Mouse (Mus musculus) intestine, embryonic 14.5 days (tissue): Measurements from ENCODE around the gene Antxr2. TPM values are rescaled to one million over a fixed set of nuclear protein-coding genes. Genes with fewer than 3 reads are reported as not detected.

ENCODE experiments used
- ATAC-seq: fragments of 200-750 bp; cut with Nextera tagmentation; replicated peaks from 2 replicates; pipeline ENCODE4 v1.8.0; 2017; ENCODE audit warnings: low read depth, moderate number of reproducible peaks, moderate TSS enrichment, moderate library complexity; ENCODE audit not compliant: low FRiP score, low TSS enrichment
- DNase-seq: peaks from one replicate; pipeline ENCODE4 v3.0.0-alpha.2; 2018; ENCODE audit warnings: low spot score
- H3K27ac ChIP-seq: fragments of 300-500 bp; sonication (generic); 2 replicates; pipeline ENCODE4 v1.5.1; 2014; ENCODE audit warnings: low read depth, mild to moderate bottlenecking, control low read depth
- H3K27me3 ChIP-seq: fragments of 300-500 bp; sonication (generic); replicated peaks from 2 replicates; pipeline ENCODE4 v1.6.1; 2014; ENCODE audit warnings: low read length, control low read depth; ENCODE audit not compliant: control insufficient read depth, insufficient read depth
- H3K36me3 ChIP-seq: fragments of 300-500 bp; sonication (generic); 2 replicates; pipeline ENCODE4 v1.6.1; 2014; ENCODE audit warnings: low read length, control low read depth; ENCODE audit not compliant: control insufficient read depth, insufficient read depth
- H3K4me1 ChIP-seq: fragments of 300-500 bp; sonication (generic); replicated peaks from 2 replicates; pipeline ENCODE4 v1.6.1; 2014; ENCODE audit warnings: low read length, control low read depth, mixed read lengths; ENCODE audit not compliant: control insufficient read depth, insufficient read depth
- H3K4me2 ChIP-seq: fragments of 300-500 bp; sonication (generic); 2 replicates; pipeline ENCODE4 v1.6.1; 2014; ENCODE audit warnings: low read length
- H3K4me3 ChIP-seq: fragments of 300-500 bp; sonication (generic); 2 replicates; pipeline ENCODE4 v1.5.1; 2014; ENCODE audit warnings: low read depth, low read length, control low read depth, mixed read lengths
- H3K9ac ChIP-seq: fragments of 300-500 bp; sonication (generic); 2 replicates; pipeline ENCODE4 v1.6.1; 2014; ENCODE audit warnings: mild to moderate bottlenecking, low read length
- H3K9me3 ChIP-seq: fragments of 300-500 bp; sonication (generic); 2 replicates; pipeline ENCODE4 v1.6.1; 2016; ENCODE audit warnings: low read length, control low read depth; ENCODE audit not compliant: control insufficient read depth
- WGBS: fragments of 180-500 bp; shearing (Covaris S2); extraction: QIAGEN DNeasy Blood & Tissue Kit; methylation state at CpG from one replicate; pipeline ENCODE4 v1.1.7; 2014; 5-methylcytosine and 5-hydroxymethylcytosine counted together
- polyA plus RNA-seq: library from polyadenylated mRNA; unstranded; fragments of >200 nt; fragmentation: Nextera tagmentation; extraction: Ambion mirVana; gene quantifications from 2 replicates; pipeline ENCODE4 v1.2.1, GENCODE M21; 2014

Gene Antxr2
- polyA plus RNA-seq, 1 experiment from 2014 or later: 24.6 TPM

DNA sequence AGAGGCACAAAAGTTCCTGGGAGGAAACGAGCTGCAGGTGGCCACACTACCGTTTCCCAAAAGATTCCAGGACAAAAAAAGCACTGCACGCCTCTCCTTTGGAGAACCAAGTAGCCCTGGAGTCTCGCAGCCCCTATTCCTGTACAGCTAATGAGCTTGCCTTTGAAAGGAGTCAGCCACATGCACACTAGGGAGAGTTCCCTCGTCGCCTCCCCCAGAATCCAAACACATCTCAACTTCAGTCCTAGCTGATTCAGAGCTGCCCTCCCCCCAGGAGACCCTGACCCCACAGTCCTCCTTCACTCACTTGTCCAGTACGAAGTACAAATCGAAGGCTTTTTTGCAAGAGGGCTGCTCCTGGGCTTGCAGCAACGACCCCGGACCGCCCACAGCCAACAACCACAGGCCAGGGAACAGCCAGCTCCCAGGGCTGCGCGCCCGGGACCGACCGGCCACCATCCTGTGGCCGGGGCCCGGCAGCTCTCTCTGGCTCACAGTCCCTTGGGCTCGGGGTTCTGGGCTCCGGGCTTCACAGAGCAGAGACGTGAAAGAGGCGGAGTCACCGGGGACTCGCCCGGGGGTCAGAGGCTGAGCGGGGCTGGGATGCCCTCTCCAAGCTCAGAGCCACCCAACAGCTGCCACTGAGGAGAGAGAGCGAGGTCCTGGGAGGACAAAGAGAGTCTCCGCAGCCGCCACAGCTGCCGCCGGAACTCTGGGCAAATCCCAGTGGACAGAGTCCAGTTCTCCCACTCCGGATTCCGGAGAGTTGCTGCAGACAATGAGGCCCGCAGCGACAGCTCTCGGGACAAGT lies 547 bp downstream of the Antxr2 start:
- no peaks in the 10 kb centered on the region for H3K9me3 ChIP-seq
- peak overlapping the region; percentile 62 for H3K4me2 ChIP-seq
- H3K4me1 ChIP-seq: peaks cover 23% of the 10 kb centered on the region
- WGBS: under 1% methylated on average over 36 of the region's 36 CpGs
- peak overlapping the region; percentile 85 for H3K4me3 ChIP-seq
- peak; percentile 88 for DNase-seq
- no peaks in the 10 kb centered on the region for H3K27me3 ChIP-seq
- H3K36me3 ChIP-seq: peaks cover 18% of the 10 kb centered on the region
- H3K9ac ChIP-seq: peak overlapping the region; percentile 77
- peak; percentile 76 for ATAC-seq
- peak overlapping the region; percentile 84 for H3K27ac ChIP-seq

GRCm38 (mm10) chr5:98027688-98028389 lies 3.0 kb downstream of the Antxr2 start:
- no peak overlapping the region for H3K27ac ChIP-seq
- H3K9ac ChIP-seq: no peak overlapping the region
- no peak for ATAC-seq
- H3K4me3 ChIP-seq: 0 out of 2 replicates have a peak overlapping the region, but pooled peaks have one; percentile 85
- 41% methylated on average over 8 of the region's 8 CpGs for WGBS
- H3K4me1 ChIP-seq: peaks cover 23% of the 10 kb centered on the region
- DNase-seq: no peak
- no peaks in the 10 kb centered on the region for H3K9me3 ChIP-seq
- H3K36me3 ChIP-seq: peaks cover 39% of the 10 kb centered on the region
- H3K27me3 ChIP-seq: no peaks in the 10 kb centered on the region
- H3K4me2 ChIP-seq: peak overlapping the region; percentile 62

- no peak overlapping the region for H3K4me2 ChIP-seq
- WGBS: 78% methylated on average over 2 of the region's 2 CpGs
- no peak for ATAC-seq
These were observed 4.9 kb downstream of the Antxr2 start for GRCm38 (mm10) chr5:98025921-98026320.

GRCm38 (mm10) chr5:98024545-98024944 lies 6.3 kb downstream of the Antxr2 start:
- Histone ChIP-seq H3K4me3 (no peak overlapping the region), H3K9ac (no peak overlapping the region), H3K4me1 (peaks cover 18% of the 10 kb centered on the region), H3K4me2 (no peak overlapping the region), H3K27me3 (no peaks in the 10 kb centered on the region), H3K36me3 (peaks cover 63% of the 10 kb centered on the region), H3K9me3 (no peaks in the 10 kb centered on the region), H3K27ac (no peak overlapping the region)
- WGBS: 89% methylated on average over 2 of the region's 2 CpGs
- DNase-seq: no peak
- ATAC-seq: no peak

More at GRCm38 (mm10) chr5:98025921-98026320, 4.9 kb downstream of the Antxr2 start:
- H3K27me3 ChIP-seq: no peaks in the 10 kb centered on the region
- H3K36me3 ChIP-seq: peaks cover 50% of the 10 kb centered on the region
- no peak for DNase-seq
- H3K4me1 ChIP-seq: peaks cover 18% of the 10 kb centered on the region
- H3K9ac ChIP-seq: no peak overlapping the region
- no peak overlapping the region for H3K4me3 ChIP-seq
- no peak overlapping the region for H3K27ac ChIP-seq
- H3K9me3 ChIP-seq: no peaks in the 10 kb centered on the region

GRCm38 (mm10) chr5:98021518-98021917 lies 9.3 kb downstream of the Antxr2 start:
- DNase-seq (no peak), ATAC-seq (no peak)
- 0 out of 2 replicates have a peak, but pooled peaks cover 5% of the 10 kb centered on the region for H3K4me1 ChIP-seq
- H3K27ac ChIP-seq: no peak overlapping the region
- no peak overlapping the region for H3K9ac ChIP-seq
- H3K4me3 ChIP-seq: no peak overlapping the region
- WGBS: 89% methylated on average over 4 of the region's 4 CpGs
- no peaks in the 10 kb centered on the region for H3K9me3 ChIP-seq
- no peak overlapping the region for H3K4me2 ChIP-seq
- peaks cover 69% of the 10 kb centered on the region for H3K36me3 ChIP-seq
- H3K27me3 ChIP-seq: no peaks in the 10 kb centered on the region

- Histone ChIP-seq H3K9ac (no peak overlapping the region), H3K4me2 (no peak overlapping the region), H3K36me3 (peaks cover 67% of the 10 kb centered on the region), H3K4me3 (no peak overlapping the region), H3K27me3 (no peaks in the 10 kb centered on the region), H3K4me1 (0 out of 2 replicates have a peak, but pooled peaks cover 5% of the 10 kb centered on the region), H3K9me3 (no peaks in the 10 kb centered on the region), H3K27ac (no peak overlapping the region)
- ATAC-seq (no peak), DNase-seq (no peak)
These were observed 10.2 kb downstream of the Antxr2 start for GRCm38 (mm10) chr5:98020658-98021057.

GRCm38 (mm10) chr5:98019396-98019795 lies 11.4 kb downstream of the Antxr2 start:
- WGBS: 53% methylated on average over 1 of the region's 1 CpGs
- no peak overlapping the region for H3K4me2 ChIP-seq
- DNase-seq (no peak), ATAC-seq (no peak)
- no peak overlapping the region for H3K4me3 ChIP-seq
- no peaks in the 10 kb centered on the region for H3K9me3 ChIP-seq
- H3K4me1 ChIP-seq: 0 out of 2 replicates have a peak, but pooled peaks cover 5% of the 10 kb centered on the region
- no peak overlapping the region for H3K27ac ChIP-seq
- H3K36me3 ChIP-seq: peaks cover 54% of the 10 kb centered on the region
- H3K27me3 ChIP-seq: no peaks in the 10 kb centered on the region
- H3K9ac ChIP-seq: no peak overlapping the region

DNA sequence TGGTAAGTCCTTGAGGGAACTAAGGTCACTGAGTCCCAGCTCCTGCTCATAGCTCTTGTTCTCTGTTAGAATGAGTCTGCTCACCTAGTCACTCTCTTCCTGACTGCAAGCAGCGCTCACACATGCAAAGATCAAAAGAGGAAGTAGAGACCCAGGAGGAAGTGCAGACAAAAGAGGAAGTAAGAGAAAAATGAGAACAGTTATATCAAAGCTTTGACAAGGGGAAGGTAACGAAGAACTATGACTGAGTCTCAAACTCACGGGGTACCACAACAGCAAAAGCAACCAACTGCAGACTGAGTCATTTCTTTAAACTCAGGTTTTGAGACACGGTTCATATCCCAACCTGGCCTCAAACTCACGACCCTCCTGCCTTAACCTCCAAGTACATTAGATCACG lies 12.7 kb downstream of the Antxr2 start:
- DNase-seq: no peak
- H3K27ac ChIP-seq: no peak overlapping the region
- no peak overlapping the region for H3K4me2 ChIP-seq
- H3K36me3 ChIP-seq: peaks cover 46% of the 10 kb centered on the region
- no peaks in the 10 kb centered on the region for H3K9me3 ChIP-seq
- no peak overlapping the region for H3K9ac ChIP-seq
- no peaks in the 10 kb centered on the region for H3K27me3 ChIP-seq
- 0 out of 2 replicates have a peak, but pooled peaks cover 5% of the 10 kb centered on the region for H3K4me1 ChIP-seq
- no peak overlapping the region for H3K4me3 ChIP-seq
- ATAC-seq: no peak
- 92% methylated on average over 6 of the region's 6 CpGs for WGBS
